Mouse (Mus musculus) heart, embryonic 14.5 days (tissue): Measurements from ENCODE around the gene Plpp2. TPM values are rescaled to one million over a fixed set of nuclear protein-coding genes. Genes with fewer than 3 reads are reported as not detected.

Source experiments
- ATAC-seq: fragments of 200-750 bp; cut with Nextera tagmentation; 2 replicates; pipeline ENCODE4 v1.8.0; 2017; ENCODE audit warnings: low read depth, moderate TSS enrichment; ENCODE audit not compliant: insufficient number of reproducible peaks, insufficient read depth, low FRiP score
- H3K27ac ChIP-seq, 2 experiments: fragments of 200-500 bp in 1 of 2; fragments of 300-500 bp in 1 of 2; sonication (generic) in 1 of 2; replicated peaks in 1 of 2; 2 replicates each; pipeline ENCODE4 v1.5.1; 2012 to 2014; ENCODE audit warnings: low read depth in 2 of 2, low read length in 2 of 2, control low read depth in 1 of 2, mild to moderate bottlenecking in 1 of 2, mixed read lengths in 1 of 2; ENCODE audit not compliant: control insufficient read depth in 1 of 2, insufficient read depth in 1 of 2
- H3K27me3 ChIP-seq: fragments of 300-500 bp; sonication (generic); 2 replicates; pipeline ENCODE4 v1.6.1; 2014; ENCODE audit warnings: mild to moderate bottlenecking, low read length, control low read depth; ENCODE audit not compliant: control insufficient read depth, insufficient read depth
- H3K36me3 ChIP-seq: fragments of 300-500 bp; sonication (generic); 2 replicates; pipeline ENCODE4 v1.6.1; 2014; ENCODE audit warnings: mild to moderate bottlenecking, control low read depth, low read length, mixed read lengths; ENCODE audit not compliant: control insufficient read depth, insufficient read depth
- H3K4me1 ChIP-seq, 2 experiments: fragments of 200-500 bp in 1 of 2; fragments of 300-500 bp in 1 of 2; sonication (generic) in 1 of 2; 2 replicates each; pipeline ENCODE4 v1.6.1; 2012 to 2014; ENCODE audit warnings: low read length in 2 of 2, control low read depth in 1 of 2, mixed read lengths in 1 of 2; ENCODE audit not compliant: control insufficient read depth in 2 of 2, insufficient read depth in 2 of 2
- H3K4me2 ChIP-seq: fragments of 300-500 bp; sonication (generic); 2 replicates; pipeline ENCODE4 v1.6.1; 2014; ENCODE audit warnings: mild to moderate bottlenecking, low read length
- H3K4me3 ChIP-seq, 2 experiments: fragments of 200-500 bp in 1 of 2; fragments of 300-500 bp in 1 of 2; sonication (generic) in 1 of 2; 2 replicates each; pipeline ENCODE4 v1.5.1; 2012 to 2014; ENCODE audit warnings: low read length in 2 of 2, mild to moderate bottlenecking in 2 of 2, control low read depth in 1 of 2, low read depth in 1 of 2, moderate library complexity in 1 of 2; ENCODE audit not compliant: control insufficient read depth in 1 of 2, insufficient read depth in 1 of 2
- H3K9ac ChIP-seq: fragments of 300-500 bp; sonication (generic); 2 replicates; pipeline ENCODE4 v1.6.1; 2014; ENCODE audit warnings: mild to moderate bottlenecking, low read length
- H3K9me3 ChIP-seq: fragments of 300-500 bp; sonication (generic); 2 replicates; pipeline ENCODE4 v1.6.1; 2016; ENCODE audit warnings: low read length, control low read depth; ENCODE audit not compliant: control insufficient read depth
- WGBS: fragments of 180-500 bp; shearing (Covaris S2); extraction: QIAGEN DNeasy Blood & Tissue Kit; methylation state at CpG from one replicate; pipeline ENCODE4 v1.1.7; 2014; 5-methylcytosine and 5-hydroxymethylcytosine counted together
- polyA plus RNA-seq: library from polyadenylated mRNA; unstranded; fragments of >200 nt; fragmentation: Nextera tagmentation; extraction: Ambion mirVana; gene quantifications from 2 replicates; pipeline ENCODE4 v1.2.1, GENCODE M21; 2014

The Plpp2 gene
- polyA plus RNA-seq, 1 experiment from 2014 or later: 10.3 TPM

DNA sequence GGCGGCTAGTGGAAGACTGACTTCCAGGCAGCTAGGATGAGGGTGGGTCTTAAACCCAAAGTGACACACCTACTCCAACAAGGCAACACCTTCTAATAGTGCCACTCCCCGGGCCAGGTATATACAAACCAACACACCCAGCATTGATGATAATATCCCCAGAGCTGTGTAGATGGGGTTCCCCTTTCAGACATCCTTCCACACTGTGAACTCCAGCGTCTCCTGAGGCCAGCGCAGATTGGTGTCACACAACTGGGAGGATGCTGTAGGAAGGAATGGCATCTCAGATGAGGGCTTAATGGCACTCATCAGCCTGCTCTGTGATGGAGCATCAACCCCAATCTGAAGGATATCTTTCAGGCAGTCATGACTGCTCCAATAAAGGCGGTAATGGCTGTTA, 23.9 kb upstream of the Plpp2 start:
- H3K4me1 ChIP-seq: peaks cover 7 to 9% of the 10 kb centered on the region in 2 experiments; a peak in 2 of 4 replicates
- H3K9me3 ChIP-seq: no peaks in the 10 kb centered on the region
- H3K4me2 ChIP-seq: no peak overlapping the region
- H3K27me3 ChIP-seq: no peaks in the 10 kb centered on the region
- no peak overlapping the region for H3K9ac ChIP-seq
- no peaks in the 10 kb centered on the region for H3K36me3 ChIP-seq
- ATAC-seq: no peak
- 91% methylated on average over 5 of the region's 5 CpGs for WGBS
- no peak overlapping the region for H3K27ac ChIP-seq
- no peak overlapping the region for H3K4me3 ChIP-seq

DNA sequence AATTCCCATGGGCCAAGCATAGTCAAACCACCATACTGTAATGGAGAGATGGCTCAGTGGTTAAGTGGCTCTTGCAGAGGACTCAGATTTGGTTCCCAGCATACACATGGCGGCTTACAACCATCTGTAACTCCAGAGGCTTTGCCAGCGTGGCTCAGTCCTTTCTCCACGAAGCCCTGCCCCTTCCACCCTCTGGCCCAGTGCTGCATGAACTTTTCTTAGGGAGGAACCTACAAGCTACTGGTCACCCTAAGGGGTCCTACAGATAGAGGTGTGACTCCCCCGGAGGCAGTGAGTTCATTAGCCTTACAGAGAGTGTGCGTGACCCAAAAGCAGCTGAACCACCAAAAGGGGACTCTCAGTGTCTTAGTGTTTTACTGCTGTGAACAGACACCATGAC, 23.4 kb upstream of the Plpp2 start:
- no peak for ATAC-seq
- Histone ChIP-seq H3K4me2 (no peak overlapping the region), H3K4me1 (peaks cover 7 to 9% of the 10 kb centered on the region in 2 experiments; a peak in 2 of 4 replicates), H3K27ac (no peak overlapping the region), H3K9me3 (no peaks in the 10 kb centered on the region), H3K36me3 (no peaks in the 10 kb centered on the region), H3K4me3 (no peak overlapping the region), H3K9ac (no peak overlapping the region), H3K27me3 (no peaks in the 10 kb centered on the region)
- WGBS: 85% methylated on average over 5 of the region's 5 CpGs

GRCm38 (mm10) chr10:79555238-79555724, 21.7 kb upstream of the Plpp2 start:
- Histone ChIP-seq H3K4me2 (peak overlapping the region; percentile 94), H3K27me3 (no peaks in the 10 kb centered on the region), H3K4me1 (peaks cover 7 to 9% of the 10 kb centered on the region in 2 experiments; a peak in 2 of 4 replicates), H3K27ac (0 out of 4 replicates have a peak overlapping the region, but pooled peaks of 1 of the 2 experiments have one; percentile 51), H3K9me3 (no peaks in the 10 kb centered on the region), H3K9ac (peak overlapping the region; percentile 93), H3K36me3 (no peaks in the 10 kb centered on the region), H3K4me3 (peak overlapping the region; percentile 90 to 91)
- no peak for ATAC-seq
- WGBS: 20% methylated on average over 6 of the region's 7 CpGs

DNA sequence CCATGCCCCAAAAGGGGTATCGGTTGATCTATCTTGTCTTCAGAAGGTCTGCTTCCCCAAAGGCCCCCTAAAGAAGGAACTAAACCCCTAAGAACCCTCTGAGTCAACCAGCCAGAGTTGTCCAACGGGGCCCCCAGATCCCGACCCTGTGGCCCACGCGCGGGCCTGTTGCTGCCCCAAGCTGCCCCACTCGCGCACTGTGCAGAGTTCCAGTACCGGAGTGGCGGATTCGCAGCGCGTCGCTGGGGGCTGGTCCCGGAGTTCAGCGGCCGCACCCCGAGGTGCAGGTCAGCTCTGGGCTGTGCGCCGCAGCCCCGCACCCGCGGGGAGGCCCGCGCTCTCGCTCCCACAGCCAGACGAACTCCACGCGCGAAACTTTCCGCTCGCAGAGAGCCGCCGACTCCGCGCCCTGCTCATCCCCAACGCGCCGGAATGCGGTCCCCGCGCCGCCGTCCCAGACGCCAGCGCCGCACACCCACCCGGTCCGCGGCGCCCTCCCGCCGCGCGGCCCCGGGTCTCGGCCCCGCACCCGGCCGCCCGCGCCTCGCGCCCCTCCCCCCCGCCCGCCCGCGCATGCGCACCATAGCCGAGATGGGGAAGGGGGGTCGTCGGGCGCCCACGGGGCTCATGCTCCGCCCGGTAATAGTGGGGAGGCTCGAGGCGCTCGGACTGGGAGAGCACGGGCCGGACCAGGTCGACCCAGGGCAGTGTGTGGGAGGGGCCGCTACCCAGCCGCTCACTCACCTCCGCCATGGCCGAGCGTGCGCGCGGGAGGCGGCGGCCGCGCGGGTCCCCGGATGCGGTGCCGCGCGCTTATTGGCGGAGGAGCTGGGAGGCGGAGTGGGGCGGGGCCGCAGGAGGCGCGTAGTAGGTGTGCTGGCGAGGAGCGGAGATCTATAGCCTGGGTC, 21.0 kb upstream of the Plpp2 start, which contains the start of gene Mier2:
Mier2 (minus strand) TSS at position 870 of the 908 bp plus-strand sequence.
- H3K9me3 ChIP-seq: no peaks in the 10 kb centered on the region
- peak within 1 kb of the TSS; percentile 94 for H3K4me2 ChIP-seq
- under 1% methylated on average over 100 of the region's 108 CpGs for WGBS
- peak within 1 kb of the TSS in 1 of 2 experiments; percentile 51; a peak in 1 of 4 replicates for H3K27ac ChIP-seq
- H3K27me3 ChIP-seq: no peaks in the 10 kb centered on the region
- peak within 1 kb of the TSS; percentile 93 for H3K9ac ChIP-seq
- peak within 1 kb of the TSS; percentile 90 to 91 for H3K4me3 ChIP-seq
- ATAC-seq: peak; percentile 74
- H3K36me3 ChIP-seq: peaks cover 4% of the 10 kb centered on the region
- H3K4me1 ChIP-seq: peaks cover 7 to 9% of the 10 kb centered on the region in 2 experiments; a peak in 2 of 4 replicates

GRCm38 (mm10) chr10:79553691-79554090, 20.1 kb upstream of the Plpp2 start:
- peak overlapping the region; percentile 93 for H3K9ac ChIP-seq
- ATAC-seq: no peak
- WGBS: 36% methylated on average over 10 of the region's 10 CpGs

GRCm38 (mm10) chr10:79553176-79553575, 19.6 kb upstream of the Plpp2 start:
- no peak overlapping the region for H3K4me3 ChIP-seq
- no peaks in the 10 kb centered on the region for H3K9me3 ChIP-seq
- peaks cover 7 to 9% of the 10 kb centered on the region in 2 experiments; a peak in 2 of 4 replicates for H3K4me1 ChIP-seq
- no peak overlapping the region for H3K9ac ChIP-seq
- WGBS: 87% methylated on average over 6 of the region's 6 CpGs
- H3K36me3 ChIP-seq: peaks cover 18% of the 10 kb centered on the region
- H3K4me2 ChIP-seq: peak overlapping the region; percentile 94
- ATAC-seq: no peak
- no peak overlapping the region for H3K27ac ChIP-seq
- H3K27me3 ChIP-seq: no peaks in the 10 kb centered on the region

More at GRCm38 (mm10) chr10:79553691-79554090, 20.1 kb upstream of the Plpp2 start:
- peaks cover 13% of the 10 kb centered on the region for H3K36me3 ChIP-seq
- no peaks in the 10 kb centered on the region for H3K27me3 ChIP-seq
- H3K27ac ChIP-seq: no peak overlapping the region
- peaks cover 7 to 9% of the 10 kb centered on the region in 2 experiments; a peak in 2 of 4 replicates for H3K4me1 ChIP-seq
- peak overlapping the region; percentile 94 for H3K4me2 ChIP-seq
- H3K9me3 ChIP-seq: no peaks in the 10 kb centered on the region
- H3K4me3 ChIP-seq: peak overlapping the region; percentile 90 to 91; a peak in 3 of 4 replicates

GRCm38 (mm10) chr10:79552531-79552930, 18.9 kb upstream of the Plpp2 start:
- Histone ChIP-seq H3K36me3 (peaks cover 25% of the 10 kb centered on the region), H3K4me1 (peaks cover 9% of the 10 kb centered on the region in 2 experiments; a peak in 3 of 4 replicates), H3K4me2 (no peak overlapping the region), H3K9ac (no peak overlapping the region), H3K27me3 (no peaks in the 10 kb centered on the region), H3K27ac (no peak overlapping the region), H3K4me3 (no peak overlapping the region), H3K9me3 (no peaks in the 10 kb centered on the region)
- ATAC-seq: no peak
- 80% methylated on average over 8 of the region's 8 CpGs for WGBS
